Mouse (Mus musculus): ENCODE results near the gene Ndfip2. TPM values are rescaled to one million over a fixed set of nuclear protein-coding genes. Genes with fewer than 3 reads are reported as not detected.

Gene Ndfip2
- polyA plus RNA-seq (2012; rRNA removed) = 78.3 and 90.2 TPM in 2 replicates

DNA sequence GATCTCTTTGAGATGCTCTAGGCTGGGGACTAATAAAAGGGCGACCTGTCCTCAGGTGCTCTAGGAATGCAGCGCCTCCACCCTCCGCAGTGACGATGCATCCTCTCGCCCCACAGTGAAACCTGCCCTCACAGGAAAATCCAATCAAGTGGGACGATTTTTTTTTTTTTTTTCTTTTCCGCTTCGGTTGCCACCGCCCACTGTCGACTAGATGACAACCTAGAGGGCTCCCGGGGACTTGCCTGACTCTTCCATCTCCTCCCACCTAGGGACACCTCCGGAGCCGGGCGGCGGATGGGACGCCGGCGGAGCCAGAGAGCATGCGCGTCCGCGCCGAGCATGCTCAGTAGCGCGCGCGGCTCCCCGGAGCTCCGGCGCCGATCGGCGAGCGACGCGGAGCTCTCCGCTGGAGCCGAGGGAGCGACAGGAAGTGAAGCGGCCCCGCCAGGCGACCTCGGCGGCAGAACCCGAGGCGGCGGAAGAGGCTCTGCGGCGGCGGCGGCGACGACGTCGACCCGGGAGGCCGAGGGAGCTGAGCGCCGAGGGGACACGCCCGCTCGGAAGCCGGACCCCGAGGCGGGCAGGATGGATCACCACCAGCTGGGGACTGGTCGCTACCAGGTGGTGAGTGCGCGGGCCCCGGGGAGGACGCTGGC is at the start of gene Ndfip2:
Gene Ndfip2 (plus strand): TSS at position 195 of the 656 bp plus-strand sequence.
- peak; percentile 79 to 91 for DNase-seq (ENCODE audit: extremely low spot score in 1 of 2, low spot score in 1 of 2)

GRCm38 (mm10) chr14:105219525-105220376 is 38.6 kb upstream of the Ndfip2 start:
- peak in 1 of 2 experiments; percentile 14 for DNase-seq (ENCODE audit: extremely low spot score in 1 of 2, low spot score in 1 of 2)

GRCm38 (mm10) chr14:105222240-105222639 is 36.1 kb upstream of the Ndfip2 start:
- DNase-seq (ENCODE audit: extremely low spot score in 1 of 2, low spot score in 1 of 2) = no peak

- no peak for DNase-seq (ENCODE audit: extremely low spot score in 1 of 2, low spot score in 1 of 2)
Observed at GRCm38 (mm10) chr14:105225790-105226189, 32.6 kb upstream of the Ndfip2 start.

DNA sequence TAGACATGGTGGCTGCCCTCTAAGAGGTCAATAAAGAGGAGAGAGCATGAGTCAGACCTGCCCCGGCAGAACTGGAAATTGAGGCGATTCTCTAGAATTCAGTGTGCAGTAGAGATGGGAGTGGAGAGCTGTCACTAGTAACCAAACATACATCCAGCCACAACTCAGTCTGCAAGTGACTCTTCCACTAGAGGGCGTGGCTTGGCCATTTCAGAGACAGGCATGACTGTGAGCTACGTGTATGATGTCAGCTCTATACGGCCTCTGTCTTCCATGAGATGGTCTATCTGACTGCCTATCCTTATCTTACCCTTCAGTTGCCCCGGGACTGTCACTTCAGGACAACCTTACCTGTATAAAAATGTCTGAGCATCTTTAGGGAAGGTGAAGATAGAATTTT is 26.0 kb upstream of the Ndfip2 start:
- DNase-seq (ENCODE audit: extremely low spot score in 1 of 2, low spot score in 1 of 2) = peak; percentile 12 to 69

DNA sequence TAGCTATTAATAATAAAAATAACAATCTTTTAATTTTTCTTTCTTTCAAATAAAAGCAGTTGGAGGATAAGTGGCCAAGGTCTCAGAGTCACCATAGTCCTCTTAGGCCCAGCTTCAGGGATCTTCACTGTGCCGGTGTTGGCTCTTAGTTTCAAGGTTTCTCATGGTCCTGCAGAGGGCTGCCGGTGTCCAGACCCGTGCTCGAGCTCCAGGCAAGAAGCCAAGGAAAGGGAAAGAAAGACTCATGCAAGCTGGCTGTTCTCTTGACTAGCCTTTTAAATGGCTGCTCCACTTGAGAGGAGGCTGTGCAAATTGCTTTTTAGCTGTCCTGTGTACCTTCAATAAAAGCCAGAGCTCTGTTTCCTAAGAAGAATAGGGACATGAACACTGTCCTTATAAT is 21.8 kb upstream of the Ndfip2 start:
- DNase-seq (ENCODE audit: extremely low spot score in 1 of 2, low spot score in 1 of 2) = no peak

DNA sequence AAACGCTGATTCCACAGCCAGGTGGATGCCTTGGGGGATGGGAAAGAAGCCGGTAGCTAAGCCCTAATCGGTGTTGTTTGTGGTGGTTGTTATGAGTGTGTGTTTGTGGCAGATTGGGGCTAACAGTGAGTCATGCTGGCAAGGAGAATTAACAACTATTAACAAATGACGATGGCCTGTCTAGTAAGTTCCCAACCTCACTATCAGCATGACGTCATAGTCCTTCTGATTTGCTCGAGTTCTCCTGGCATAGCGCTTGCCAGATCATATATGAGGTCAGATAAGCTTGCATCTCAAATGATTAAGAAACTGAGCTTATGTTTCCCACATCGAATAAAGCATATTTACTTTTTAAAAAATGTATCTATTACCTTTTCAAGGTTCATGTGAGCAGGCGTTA is 20.6 kb upstream of the Ndfip2 start:
- DNase-seq (ENCODE audit: extremely low spot score in 1 of 2, low spot score in 1 of 2) = no peak

GRCm38 (mm10) chr14:105238450-105239038 is 19.8 kb upstream of the Ndfip2 start:
- DNase-seq (ENCODE audit: extremely low spot score in 1 of 2, low spot score in 1 of 2) = no peak

GRCm38 (mm10) chr14:105240120-105240519 is 18.3 kb upstream of the Ndfip2 start:
- no peak for DNase-seq (ENCODE audit: extremely low spot score in 1 of 2, low spot score in 1 of 2)

- DNase-seq (ENCODE audit: extremely low spot score in 1 of 2, low spot score in 1 of 2) = no peak
Observed at GRCm38 (mm10) chr14:105243805-105244443, 14.4 kb upstream of the Ndfip2 start.

DNA sequence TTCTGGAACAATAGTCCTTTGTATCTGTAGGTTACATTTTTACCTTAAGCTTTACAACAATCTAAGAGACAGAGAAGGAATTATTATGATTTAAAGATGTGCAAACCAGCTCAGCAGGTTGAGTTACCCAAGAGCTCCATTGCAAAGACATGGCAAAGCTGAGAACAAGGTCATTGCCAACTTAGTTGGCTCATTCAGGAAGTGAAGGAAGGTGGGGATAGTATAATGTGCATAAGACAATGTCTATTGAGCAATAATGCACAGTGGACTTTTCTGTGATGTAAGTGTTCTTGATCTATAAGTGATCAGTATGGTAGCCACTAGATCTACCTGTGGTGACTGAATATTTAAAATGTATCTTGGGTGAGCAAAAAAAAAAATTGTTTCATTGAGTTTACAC is 7.3 kb upstream of the Ndfip2 start:
- DNase-seq (ENCODE audit: extremely low spot score in 1 of 2, low spot score in 1 of 2) = no peak

DNA sequence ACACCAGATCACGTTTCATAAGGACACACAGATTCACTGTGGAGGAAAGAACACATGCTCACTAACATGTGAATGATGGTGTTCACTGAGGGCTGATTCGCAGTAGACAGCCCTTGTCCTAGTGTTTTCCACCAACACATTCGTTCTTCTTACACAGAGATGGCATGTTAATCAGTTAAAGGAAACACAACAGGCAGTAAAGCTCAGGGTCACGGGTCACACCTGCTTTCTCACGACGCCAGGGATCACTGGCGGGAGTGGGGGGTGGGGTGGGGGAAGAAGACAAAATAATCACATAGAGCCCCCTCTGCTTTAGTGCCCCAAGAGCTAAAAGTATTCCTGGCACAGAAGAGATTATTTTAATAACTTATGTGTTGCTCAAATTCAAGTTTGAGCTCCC is 5.1 kb upstream of the Ndfip2 start:
- no peak for DNase-seq (ENCODE audit: extremely low spot score in 1 of 2, low spot score in 1 of 2)

DNA sequence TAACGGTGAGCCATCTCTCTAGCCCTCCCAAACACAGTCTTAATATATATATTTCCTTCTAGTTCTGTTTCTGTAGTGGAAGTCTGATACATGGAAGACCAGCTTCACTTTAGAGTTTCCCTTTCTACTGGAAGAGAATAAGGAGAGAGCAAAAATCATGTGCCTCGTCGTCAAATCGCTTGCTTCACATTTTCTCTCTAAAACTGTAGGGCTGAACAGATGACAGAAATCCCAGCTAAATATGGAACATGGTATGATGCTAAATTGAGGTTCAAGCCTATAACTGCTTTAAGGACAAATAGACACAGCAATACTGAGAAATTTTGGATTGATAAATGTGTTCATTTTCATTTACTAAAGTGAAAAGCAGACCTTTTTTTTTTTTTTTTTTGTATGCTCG is 4.0 kb upstream of the Ndfip2 start:
- peak in 1 of 2 experiments; percentile 36 for DNase-seq (ENCODE audit: extremely low spot score in 1 of 2, low spot score in 1 of 2)

DNA sequence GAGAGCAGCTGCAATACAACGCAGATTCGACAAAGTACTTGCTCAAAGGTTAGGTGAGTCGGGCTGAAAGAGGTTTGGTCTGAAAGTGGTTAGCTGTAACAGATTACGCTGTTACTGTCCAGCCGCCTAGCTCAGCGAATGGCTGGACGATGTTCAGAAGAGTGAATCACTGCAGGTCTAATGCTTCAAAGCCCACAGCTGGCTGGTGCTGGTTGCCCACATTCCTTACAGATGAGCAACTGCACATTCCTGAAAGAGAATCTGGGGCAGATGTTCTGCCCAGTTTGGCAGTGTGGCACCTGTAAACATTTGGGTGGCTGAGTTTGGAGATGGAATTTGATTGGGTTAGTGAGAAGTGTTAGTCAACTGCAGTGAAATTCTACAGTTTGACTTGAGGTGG is 2.8 kb upstream of the Ndfip2 start:
- DNase-seq (ENCODE audit: extremely low spot score in 1 of 2, low spot score in 1 of 2) = no peak

DNA sequence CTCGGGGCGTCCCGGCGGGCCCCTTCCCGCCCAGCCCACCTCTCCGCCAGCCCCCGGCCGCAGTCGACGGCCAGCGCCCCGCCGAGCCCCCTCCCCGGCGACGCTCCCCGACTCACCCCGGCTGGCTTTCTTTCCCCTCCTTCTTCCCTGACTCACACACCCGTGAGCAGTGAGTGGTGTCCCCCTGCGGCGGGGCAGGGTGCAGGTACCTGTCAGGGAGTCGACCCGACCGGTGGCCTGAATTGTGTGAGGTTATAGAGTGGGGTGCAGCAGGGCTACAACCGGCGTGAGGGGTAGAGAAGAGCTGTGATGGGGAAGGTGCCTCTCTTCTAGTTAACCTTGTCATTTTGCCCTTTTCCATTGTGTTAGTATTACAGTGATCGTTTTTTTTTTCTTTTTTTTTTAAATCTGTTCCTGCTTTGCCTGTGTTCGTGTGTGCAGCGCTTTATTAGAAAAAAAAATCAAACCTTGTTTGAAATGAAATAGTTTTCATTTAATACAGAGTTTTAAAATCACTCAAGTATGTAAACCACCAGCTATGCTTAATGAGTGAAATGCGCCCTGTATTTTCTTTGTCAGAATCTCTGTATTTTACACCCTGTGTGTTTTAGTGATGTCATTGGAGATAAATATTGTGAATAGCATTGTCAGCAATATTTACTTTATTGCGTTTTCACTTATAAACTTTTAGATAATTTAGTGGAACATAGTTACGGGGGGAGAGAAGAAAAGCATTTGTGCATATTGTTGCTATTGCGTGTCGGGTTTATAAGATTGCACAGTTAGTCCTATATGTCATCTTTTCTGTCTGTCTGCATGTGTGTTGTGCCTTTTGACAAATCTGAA is 885 bp downstream of the Ndfip2 start:
- no peak for DNase-seq (ENCODE audit: extremely low spot score in 1 of 2, low spot score in 1 of 2)

DNA sequence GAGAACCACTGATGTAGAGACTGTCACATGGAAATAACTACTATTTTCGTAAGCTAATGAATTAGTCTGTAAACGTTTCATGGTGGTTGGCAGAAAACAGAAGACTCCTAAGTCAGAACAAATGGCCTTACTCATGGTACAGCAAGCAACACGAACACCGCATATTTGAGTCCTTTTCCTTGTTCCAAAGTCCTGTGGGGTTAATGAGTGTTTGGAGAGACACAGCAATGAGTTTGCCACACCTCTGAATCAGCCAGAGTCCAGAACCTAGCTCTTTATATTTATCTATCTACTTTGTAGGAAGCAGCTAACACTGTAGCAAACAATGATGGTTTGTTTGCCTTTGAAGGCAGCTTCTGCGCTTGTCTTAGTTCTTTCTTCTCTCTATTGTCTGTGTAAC is 4.5 kb downstream of the Ndfip2 start:
- DNase-seq (ENCODE audit: extremely low spot score in 1 of 2, low spot score in 1 of 2) = no peak

DNA sequence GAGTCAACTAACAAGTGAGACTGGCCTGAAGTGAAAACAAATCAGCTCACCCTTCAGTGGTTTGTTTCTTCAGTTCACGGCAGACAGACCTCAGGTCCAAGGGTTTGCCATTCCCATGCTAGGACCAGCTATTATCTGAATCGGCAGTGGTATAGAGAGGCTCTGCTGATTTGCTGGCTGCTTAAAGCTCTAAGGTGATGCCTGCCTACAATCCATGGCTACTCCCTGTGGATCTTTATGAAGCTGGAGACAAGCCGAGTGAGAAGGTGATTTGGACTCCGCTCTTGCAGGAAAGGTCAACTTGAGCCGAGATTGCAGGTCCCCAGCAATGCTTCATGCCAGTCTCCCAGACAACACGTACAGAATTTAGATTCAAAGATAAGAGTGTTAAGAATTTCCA is 8.7 kb downstream of the Ndfip2 start:
- DNase-seq (ENCODE audit: extremely low spot score in 1 of 2, low spot score in 1 of 2) = no peak

- DNase-seq (ENCODE audit: extremely low spot score in 1 of 2, low spot score in 1 of 2) = no peak
Observed at GRCm38 (mm10) chr14:105272030-105272429, 13.7 kb downstream of the Ndfip2 start.

DNA sequence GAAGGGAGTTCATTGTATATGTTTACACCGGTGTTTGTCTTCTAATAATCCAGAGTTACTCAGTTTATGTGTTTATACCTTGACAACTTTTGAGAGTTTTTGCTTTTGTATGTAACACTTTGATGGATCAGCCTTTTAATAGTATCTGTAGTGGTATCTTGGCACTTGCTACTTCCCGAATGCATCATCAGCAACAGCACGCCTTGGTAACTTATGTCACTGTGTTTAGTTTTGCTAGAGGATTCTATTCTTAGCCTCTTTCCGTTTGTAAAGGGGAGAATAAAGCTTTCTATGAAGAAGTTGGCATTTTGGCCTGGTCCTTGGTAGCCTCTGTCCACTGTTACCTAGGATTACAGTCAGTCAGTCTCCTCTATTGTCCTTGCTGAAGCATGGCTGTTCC is 14.2 kb downstream of the Ndfip2 start:
- DNase-seq (ENCODE audit: extremely low spot score in 1 of 2, low spot score in 1 of 2) = peak in 1 of 2 experiments; percentile 45

DNA sequence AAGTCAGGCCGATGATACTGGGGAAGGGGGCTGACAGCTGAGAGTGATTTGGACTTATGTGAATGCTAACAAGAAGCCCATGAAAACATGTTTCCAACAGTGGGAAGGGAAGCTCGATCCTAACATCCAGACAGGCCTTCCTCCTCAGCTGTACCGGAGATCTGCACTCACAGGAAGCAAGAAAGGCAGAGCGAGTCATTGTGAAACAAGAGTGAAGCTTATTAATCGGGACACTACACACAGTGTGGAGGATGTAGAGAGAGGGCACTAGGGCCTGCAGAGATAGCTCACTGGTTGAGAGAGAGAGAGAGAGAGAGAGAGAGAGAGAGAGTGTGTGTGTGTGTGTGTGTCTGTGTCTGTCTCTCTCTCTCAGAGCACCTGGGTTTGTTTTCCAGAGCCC is 16.8 kb downstream of the Ndfip2 start:
- no peak for DNase-seq (ENCODE audit: extremely low spot score in 1 of 2, low spot score in 1 of 2)

Data from frontal cortex, adult 2 months (tissue).